ENCODE assay signal across 8 mouse cellular contexts in the genomic region with DNA sequence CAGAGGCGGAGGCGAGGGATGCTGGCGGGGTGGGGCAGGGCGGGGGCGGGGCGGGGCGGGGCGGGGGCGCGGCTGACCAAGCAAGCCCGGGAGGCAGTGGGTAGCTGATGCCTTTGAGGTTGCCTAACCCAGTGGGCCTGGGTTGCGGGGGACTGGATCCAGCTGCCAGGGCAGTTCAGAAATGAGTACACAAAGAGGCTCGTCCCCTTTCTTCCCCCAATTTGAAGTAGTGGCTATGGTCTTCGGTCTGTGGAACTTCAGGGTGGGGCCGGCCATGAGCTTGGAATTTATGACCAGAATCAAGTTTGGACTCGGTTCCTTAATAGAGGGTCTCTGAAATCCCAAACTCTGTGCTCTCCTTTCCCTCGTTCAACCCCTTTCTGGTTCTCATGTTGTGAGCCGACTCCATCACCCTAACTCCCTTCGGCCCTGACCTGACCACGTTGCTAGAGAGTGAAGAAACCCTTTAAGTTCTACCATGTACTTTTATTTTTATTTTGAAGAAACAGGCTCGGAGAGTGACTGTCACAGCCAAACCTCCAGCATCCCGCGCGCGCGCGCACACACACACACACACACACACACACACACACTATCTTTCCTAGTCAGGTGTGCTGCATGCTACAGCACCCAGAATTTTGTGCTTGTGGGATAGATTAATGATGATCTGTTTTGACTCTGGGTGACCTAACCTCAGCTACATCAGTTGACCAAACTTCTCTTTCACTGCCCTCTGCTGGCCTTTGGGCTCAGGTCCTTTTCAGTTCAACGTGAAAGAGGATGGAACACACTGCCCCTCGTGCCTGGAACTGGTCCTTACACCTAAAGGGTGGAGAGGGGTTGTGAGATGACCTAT. TPM values are rescaled to one million over a fixed set of nuclear protein-coding genes. Genes with fewer than 3 reads are reported as not detected.
DNase-seq lines count a peak whose midpoint lies in the region; ATAC-seq lines count a peak whose summit lies in the region.

No protein-coding gene starts in this region.

- H3K36me3 ChIP-seq in intestine, embryonic 14.5 days (ENCODE audit: control insufficient read depth, insufficient read depth, low read length), result no peaks in the 10 kb centered on the region
- H3K36me3 ChIP-seq in limb, embryonic 10.5 days, result no peaks in the 10 kb centered on the region
- no peaks in the 10 kb centered on the region for H3K36me3 ChIP-seq in midbrain, embryonic 12.5 days

- H3K4me2 ChIP-seq in intestine, embryonic 14.5 days (ENCODE audit: low read length), result peak overlapping the region; percentile 53
- H3K4me2 ChIP-seq in midbrain, embryonic 12.5 days (replicated peaks), result peak overlapping the region; percentile 66

- peak; percentile 74 for ATAC-seq in intestine, embryonic 14.5 days (replicated peaks; ENCODE audit: low FRiP score, low TSS enrichment, low read depth)
- ATAC-seq in midbrain, embryonic 12.5 days (ENCODE audit: low FRiP score, low read depth), result peak; percentile 81

- H3K9ac ChIP-seq in intestine, embryonic 14.5 days (ENCODE audit: low read length), result no peak overlapping the region
- H3K9ac ChIP-seq in midbrain, embryonic 12.5 days (replicated peaks), result peak overlapping the region; percentile 49

- 4% methylated on average over 23 of the region's 29 CpGs for WGBS in intestine, embryonic 14.5 days
- 9% methylated on average over 21 of the region's 29 CpGs for WGBS in limb, embryonic 10.5 days
- WGBS in midbrain, embryonic 12.5 days, result 8% methylated on average over 22 of the region's 29 CpGs

- H3K4me1 ChIP-seq in intestine, embryonic 14.5 days (replicated peaks; ENCODE audit: control insufficient read depth, insufficient read depth, low read length), result peaks cover 30% of the 10 kb centered on the region
- H3K4me1 ChIP-seq in limb, embryonic 10.5 days, result peaks cover 47% of the 10 kb centered on the region
- H3K4me1 ChIP-seq in midbrain, embryonic 12.5 days, result peaks cover 36% of the 10 kb centered on the region

- H3K27ac ChIP-seq in intestine, embryonic 14.5 days (ENCODE audit: low read depth), result peak overlapping the region; percentile 51
- H3K27ac ChIP-seq in limb, embryonic 10.5 days, result peak overlapping the region; percentile 70
- H3K27ac ChIP-seq in midbrain, embryonic 12.5 days (replicated peaks), result peak overlapping the region; percentile 79

- DNase-seq in left cerebral cortex, adult 18-20 months (ENCODE audit: low spot score in 2 of 2), result peak; percentile 55 to 66
- DNase-seq in left cerebral cortex, adult 11 months (ENCODE audit: low spot score), result no peak
- peak; percentile 77 for DNase-seq in embryo, embryonic 11.5 days (ENCODE audit: low read depth, low spot score)
- DNase-seq in gastrocnemius, postnatal 36 days, result peak; percentile 77 to 87
- DNase-seq in intestine, embryonic 14.5 days (ENCODE audit: low spot score), result peak; percentile 82
- peak; percentile 81 for DNase-seq in limb, embryonic 10.5 days (ENCODE audit: low spot score)
- DNase-seq in spleen, adult 12 weeks (ENCODE audit: low spot score), result peak; percentile 83

- peak overlapping the region; percentile 25 for H3K4me3 ChIP-seq in intestine, embryonic 14.5 days (ENCODE audit: low read depth, low read length)
- H3K4me3 ChIP-seq in limb, embryonic 10.5 days, result peak overlapping the region; percentile 66
- peak overlapping the region; percentile 58 for H3K4me3 ChIP-seq in midbrain, embryonic 12.5 days

- intact Hi-C loops in gastrocnemius, postnatal 36 days (cut with DNase I), result loop anchor here (1.0 kb wide), 1 partner anchor 56 kb away; no protein-coding TSS in a partner anchor

- no peaks in the 10 kb centered on the region for H3K9me3 ChIP-seq in intestine, embryonic 14.5 days (ENCODE audit: control insufficient read depth, low read length)
- no peaks in the 10 kb centered on the region for H3K9me3 ChIP-seq in limb, embryonic 10.5 days (replicated peaks)
- H3K9me3 ChIP-seq in midbrain, embryonic 12.5 days, result no peaks in the 10 kb centered on the region

- no peaks in the 10 kb centered on the region for H3K27me3 ChIP-seq in intestine, embryonic 14.5 days (replicated peaks; ENCODE audit: control insufficient read depth, insufficient read depth, low read length)
- H3K27me3 ChIP-seq in limb, embryonic 10.5 days (ENCODE audit: low read depth, poor library complexity, severe bottlenecking), result no peaks in the 10 kb centered on the region
- H3K27me3 ChIP-seq in midbrain, embryonic 12.5 days, result no peaks in the 10 kb centered on the region

RNA-seq across cellular contexts. Expression of gene Plekho2, which starts 0.8 kb away (rescaled TPM):
- total RNA-seq in left cerebral cortex, adult 18-20 months (2021), result 10 to 100 TPM; 11.6 to 18.2 TPM
- 1 to 10 TPM; 5.2 to 5.9 TPM for total RNA-seq in gastrocnemius, postnatal 36 days (2021)
- 11.9 and 12.6 TPM in 2 replicates for polyA plus RNA-seq in intestine, embryonic 14.5 days (2014; fragmentation: Nextera tagmentation; extraction: Ambion mirVana)
- polyA plus RNA-seq in limb, embryonic 10.5 days (2016; fragmentation: Nextera tagmentation; extraction: Ambion mirVana), result 10.0 and 13.0 TPM in 2 replicates
- 10.0 and 10.6 TPM in 2 replicates for polyA plus RNA-seq in midbrain, embryonic 12.5 days (2016; fragmentation: Nextera tagmentation; extraction: Ambion mirVana)

RNA-seq across cellular contexts. Expression of gene Pif1, which starts 6.3 kb away (rescaled TPM):
- under 1 TPM; 0.45 to 0.46 TPM for total RNA-seq in left cerebral cortex, adult 18-20 months (2021)
- total RNA-seq in gastrocnemius, postnatal 36 days (2021), result under 1 TPM in 1 of 2 experiments, not detected in 1; 0.92 TPM
- 8.1 and 9.9 TPM in 2 replicates for polyA plus RNA-seq in intestine, embryonic 14.5 days (2014; fragmentation: Nextera tagmentation; extraction: Ambion mirVana)
- polyA plus RNA-seq in limb, embryonic 10.5 days (2016; fragmentation: Nextera tagmentation; extraction: Ambion mirVana), result 24.5 and 26.7 TPM in 2 replicates
- polyA plus RNA-seq in midbrain, embryonic 12.5 days (2016; fragmentation: Nextera tagmentation; extraction: Ambion mirVana), result 22.3 and 24.0 TPM in 2 replicates

RNA-seq across cellular contexts. Expression of gene Rbpms2, which starts 48.8 kb away (rescaled TPM):
- 1 to 10 TPM; 3.0 to 3.6 TPM for total RNA-seq in left cerebral cortex, adult 18-20 months (2021)
- total RNA-seq in gastrocnemius, postnatal 36 days (2021), result 1 to 10 TPM; 1.7 to 1.9 TPM
- 28.2 and 32.3 TPM in 2 replicates for polyA plus RNA-seq in intestine, embryonic 14.5 days (2014; fragmentation: Nextera tagmentation; extraction: Ambion mirVana)
- 33.5 and 40.4 TPM in 2 replicates for polyA plus RNA-seq in limb, embryonic 10.5 days (2016; fragmentation: Nextera tagmentation; extraction: Ambion mirVana)
- 11.5 and 12.8 TPM in 2 replicates for polyA plus RNA-seq in midbrain, embryonic 12.5 days (2016; fragmentation: Nextera tagmentation; extraction: Ambion mirVana)
